In the genomic region with DNA sequence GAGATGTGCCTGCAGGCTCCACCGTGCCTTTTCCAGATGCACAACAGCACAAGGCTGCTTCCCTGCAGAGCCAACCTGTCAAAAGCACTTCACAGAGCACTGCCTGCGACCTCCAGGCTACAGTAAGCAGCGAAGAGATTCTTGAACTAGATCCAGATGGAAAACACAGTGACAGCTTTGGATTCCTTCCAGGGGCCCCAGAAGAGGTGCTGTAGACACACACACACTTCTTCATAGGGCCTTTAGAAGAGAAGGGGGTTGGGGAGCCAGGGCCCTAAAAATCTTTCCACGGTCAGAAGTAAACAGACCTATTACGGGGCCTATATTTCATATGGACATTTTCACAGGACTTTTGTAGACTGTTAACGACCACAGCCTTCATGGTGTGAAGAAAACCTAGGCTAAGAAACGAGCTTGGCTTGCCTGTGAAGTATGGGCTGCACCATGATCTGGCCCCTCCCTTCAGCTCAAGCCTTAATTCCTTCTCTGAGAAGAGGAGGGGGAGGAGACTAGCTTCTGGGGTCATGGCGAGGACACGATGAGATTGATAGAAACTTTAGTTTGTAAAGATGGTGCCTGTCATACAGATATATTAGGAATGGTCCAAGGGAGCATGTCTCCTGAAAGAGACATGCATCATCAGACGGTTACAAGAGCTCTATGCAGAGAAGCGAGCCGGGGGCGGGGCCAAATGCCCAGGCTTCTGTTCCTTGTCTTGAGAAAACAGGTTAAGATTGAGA, we compare ENCODE assay signal across 9 mouse cellular contexts.
DNase-seq lines count a peak whose midpoint lies in the region; ATAC-seq and TF ChIP-seq lines count a peak whose summit lies in the region.
"Had no signal": no experiment of that assay in that cellular context is flagged by ENCODE, and none has a peak within 500 bp of the region (broad histone marks: within the 10 kb centered on the region; RNA-seq: fewer than 3 reads in every experiment).

No protein-coding gene starts in this region.

- TF ChIP-seq CTCF in heart, postnatal 0 days (IDR thresholded peaks at IDR 0.05; ENCODE audit: low read depth) = no peak
- TF ChIP-seq CTCF in stomach, postnatal 0 days (IDR thresholded peaks at IDR 0.05; ENCODE audit: low read depth) = no peak

- H3K9me3 ChIP-seq in heart, postnatal 0 days (replicated peaks; ENCODE audit: control insufficient read depth, low read length) = no peaks in the 10 kb centered on the region
- no peaks in the 10 kb centered on the region for H3K9me3 ChIP-seq in limb, embryonic 11.5 days (ENCODE audit: control insufficient read depth, low read length)
- H3K9me3 ChIP-seq in stomach, postnatal 0 days (ENCODE audit: control insufficient read depth, low read length) = no peaks in the 10 kb centered on the region

- peak; percentile 85 for ATAC-seq in heart, postnatal 0 days (ENCODE audit: insufficient read depth, low read depth)
- ATAC-seq in limb, embryonic 11.5 days (ENCODE audit: insufficient number of reproducible peaks, low FRiP score, low TSS enrichment, low read depth) = peak; percentile 67
- ATAC-seq in stomach, postnatal 0 days (ENCODE audit: low FRiP score, low TSS enrichment) = peak; percentile 80
- no peak for ATAC-seq in activated CD4-positive, CD25-positive, alpha-beta regulatory T cell, adult 4 months

- H3K27me3 ChIP-seq in heart, postnatal 0 days (ENCODE audit: control insufficient read depth, insufficient read depth, low read length) = no peaks in the 10 kb centered on the region
- no peaks in the 10 kb centered on the region for H3K27me3 ChIP-seq in limb, embryonic 11.5 days (ENCODE audit: control insufficient read depth, insufficient read depth, low read length)
- no peaks in the 10 kb centered on the region for H3K27me3 ChIP-seq in stomach, postnatal 0 days (ENCODE audit: control insufficient read depth, insufficient read depth, low read length)
- H3K27me3 ChIP-seq: megakaryocyte, embryonic 14.5 days had no signal

- peaks cover 11% of the 10 kb centered on the region for H3K4me1 ChIP-seq in heart, postnatal 0 days (ENCODE audit: control insufficient read depth, insufficient read depth)
- H3K4me1 ChIP-seq in limb, embryonic 11.5 days (ENCODE audit: control insufficient read depth, insufficient read depth, low read length) = peaks cover 10% of the 10 kb centered on the region
- H3K4me1 ChIP-seq in stomach, postnatal 0 days (replicated peaks; ENCODE audit: control insufficient read depth, insufficient read depth) = 0 out of 2 replicates have a peak, but pooled peaks cover 2% of the 10 kb centered on the region
- H3K4me1 ChIP-seq: megakaryocyte, embryonic 14.5 days had no signal

- no peak overlapping the region for H3K4me2 ChIP-seq in heart, postnatal 0 days (ENCODE audit: low read depth, low read length)
- no peak overlapping the region for H3K4me2 ChIP-seq in limb, embryonic 11.5 days (ENCODE audit: low read depth, severe bottlenecking)
- no peak overlapping the region for H3K4me2 ChIP-seq in stomach, postnatal 0 days (replicated peaks; ENCODE audit: low read depth)

- peak overlapping the region; percentile 67 for H3K27ac ChIP-seq in heart, postnatal 0 days (ENCODE audit: low read depth)
- no peak overlapping the region; the same call in 1 of the 2 replicates for H3K27ac ChIP-seq in limb, embryonic 11.5 days (replicated peaks; ENCODE audit: low read depth, low read length)
- peak overlapping the region; percentile 41 for H3K27ac ChIP-seq in stomach, postnatal 0 days (replicated peaks)

- peak; percentile 54 for DNase-seq in retina, postnatal 1 day
- DNase-seq in retina, embryonic 14.5 days (ENCODE audit: low spot score) = no peak
- DNase-seq in heart, postnatal 0 days (ENCODE audit: low spot score) = peak; percentile 69
- DNase-seq in limb, embryonic 11.5 days (ENCODE audit: low spot score) = peak; percentile 67
- DNase-seq in stomach, postnatal 0 days (ENCODE audit: low spot score) = peak; percentile 25
- no peak for DNase-seq in gastrocnemius, postnatal 25 days
- DNase-seq in left cerebral cortex, postnatal 36 days (ENCODE audit: low spot score in 2 of 2) = no peak

- no peak overlapping the region for H3K4me3 ChIP-seq in heart, postnatal 0 days (ENCODE audit: low read depth, low read length)
- no peak overlapping the region for H3K4me3 ChIP-seq in limb, embryonic 11.5 days (ENCODE audit: low read depth, low read length)
- no peak overlapping the region for H3K4me3 ChIP-seq in stomach, postnatal 0 days (ENCODE audit: low read depth, low read length)
- H3K4me3 ChIP-seq: megakaryocyte, embryonic 14.5 days had no signal

- H3K9ac ChIP-seq in heart, postnatal 0 days (replicated peaks; ENCODE audit: low read depth, low read length) = no peak overlapping the region
- no peak overlapping the region for H3K9ac ChIP-seq in limb, embryonic 11.5 days (ENCODE audit: low read length)
- no peak overlapping the region for H3K9ac ChIP-seq in stomach, postnatal 0 days (ENCODE audit: low read length)

- intact Hi-C loops in left cerebral cortex, postnatal 36 days (cut with DNase I) = no loop called here

- 32% methylated on average over 13 of the region's 13 CpGs for WGBS in heart, postnatal 0 days
- 33% methylated on average over 13 of the region's 13 CpGs for WGBS in limb, embryonic 11.5 days
- WGBS in stomach, postnatal 0 days = 30% methylated on average over 13 of the region's 13 CpGs

- H3K36me3 ChIP-seq in heart, postnatal 0 days (replicated peaks; ENCODE audit: control insufficient read depth, insufficient read depth, low read length) = no peaks in the 10 kb centered on the region
- no peaks in the 10 kb centered on the region for H3K36me3 ChIP-seq in limb, embryonic 11.5 days (ENCODE audit: control insufficient read depth, insufficient read depth, low read length)
- H3K36me3 ChIP-seq in stomach, postnatal 0 days (ENCODE audit: control insufficient read depth, insufficient read depth, low read length) = no peaks in the 10 kb centered on the region

- no peak for TF ChIP-seq EP300 in heart, postnatal 0 days (IDR thresholded peaks at IDR 0.05; ENCODE audit: low read depth)
- TF ChIP-seq EP300 in stomach, postnatal 0 days (optimal IDR thresholded peaks at IDR 0.05) = peak; percentile 18

Comparison
In these comparisons a context has a peak if more than half of its experiments do, and no peak if none do; other contexts are left out.
1. DNase-seq: peak in retina, postnatal 1 day (single experiment), heart, postnatal 0 days (single experiment), limb, embryonic 11.5 days (single experiment) and stomach, postnatal 0 days (single experiment); none in retina, embryonic 14.5 days (single experiment), gastrocnemius, postnatal 25 days (single experiment) and left cerebral cortex, postnatal 36 days (0 of 2).